Mouse (Mus musculus): ENCODE data around the gene Thap4.

Thap4 gene

DNA sequence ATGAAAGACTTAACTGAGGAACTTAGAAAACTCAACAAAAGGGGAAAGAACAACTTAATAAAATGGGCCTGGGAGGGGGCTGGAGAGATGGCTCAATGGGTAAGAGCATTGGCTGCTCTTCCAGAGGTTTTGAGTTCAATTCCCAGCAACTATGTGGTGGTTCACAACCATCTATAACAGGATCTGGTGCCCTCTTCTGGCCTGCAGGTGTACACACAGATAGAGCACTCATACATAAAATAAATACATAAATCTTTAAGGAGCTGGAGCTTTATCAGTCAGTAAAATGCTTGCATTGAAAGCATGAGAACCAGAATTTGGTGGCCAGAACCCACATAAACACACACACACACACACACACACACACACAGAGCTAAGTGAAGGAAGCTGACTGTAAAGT, 11.8 kb downstream of the Thap4 start:
- DNase-seq (ENCODE audit: low spot score) = peak; percentile 7

DNA sequence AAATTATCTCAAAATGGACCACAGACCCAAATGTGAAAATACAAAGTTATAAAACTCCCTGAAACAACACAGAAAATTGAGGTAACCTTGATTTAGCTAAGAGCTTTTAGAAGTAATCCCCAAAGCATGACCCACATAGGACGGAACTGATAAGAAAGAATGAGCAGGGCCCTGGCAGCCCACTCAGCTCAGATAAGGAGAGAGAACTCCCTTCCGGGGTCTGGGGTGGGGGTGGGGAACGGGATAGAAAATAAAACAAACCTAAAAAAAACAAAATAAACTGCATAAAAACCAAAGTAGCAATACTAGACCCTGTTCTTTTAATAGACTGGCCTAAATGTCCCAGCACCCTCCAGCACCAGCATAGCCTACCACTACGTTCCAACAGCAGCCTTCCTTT, 12.7 kb downstream of the Thap4 start:
- DNase-seq (ENCODE audit: low spot score) = no peak

DNA sequence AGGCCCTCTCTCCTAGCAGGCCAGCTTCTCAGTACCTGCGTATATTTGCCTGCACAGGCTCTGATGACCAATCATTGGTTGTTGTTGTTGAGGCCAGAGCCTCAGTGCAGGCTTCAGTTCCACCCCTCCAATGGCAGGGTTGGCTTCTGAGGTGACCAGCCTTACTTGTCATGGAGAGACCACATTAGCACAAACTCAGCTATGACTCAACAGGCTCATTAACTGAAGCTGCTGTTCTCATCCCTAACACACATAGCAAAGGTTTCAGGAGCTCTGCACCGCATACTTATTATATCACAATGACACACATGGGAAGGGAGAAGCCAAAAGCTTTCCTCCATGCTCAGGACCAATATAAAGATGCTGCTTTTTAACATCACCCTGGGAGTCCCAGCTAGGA, 14.0 kb downstream of the Thap4 start:
- no peak for DNase-seq (ENCODE audit: low spot score)

DNA sequence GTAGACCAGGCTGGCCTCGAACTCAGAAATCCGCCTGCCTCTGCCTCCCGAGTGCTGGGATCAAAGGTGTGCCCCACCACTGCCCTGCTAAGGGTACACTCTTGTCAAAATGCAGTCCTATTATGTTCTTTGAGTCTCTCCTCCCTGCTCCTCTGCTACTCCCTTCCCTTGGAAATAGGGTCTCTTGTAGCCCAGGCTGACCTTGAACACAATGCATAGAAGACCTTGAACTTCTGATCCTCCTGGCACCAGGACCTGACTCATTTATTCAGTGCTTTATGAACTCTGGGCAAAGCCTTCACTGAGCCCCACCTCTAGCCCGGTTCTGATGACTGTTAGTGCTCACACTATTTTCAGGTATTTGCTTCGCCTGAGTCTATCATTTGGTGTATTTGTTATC, 17.0 kb downstream of the Thap4 start:
- no peak for DNase-seq (ENCODE audit: low spot score)

DNA sequence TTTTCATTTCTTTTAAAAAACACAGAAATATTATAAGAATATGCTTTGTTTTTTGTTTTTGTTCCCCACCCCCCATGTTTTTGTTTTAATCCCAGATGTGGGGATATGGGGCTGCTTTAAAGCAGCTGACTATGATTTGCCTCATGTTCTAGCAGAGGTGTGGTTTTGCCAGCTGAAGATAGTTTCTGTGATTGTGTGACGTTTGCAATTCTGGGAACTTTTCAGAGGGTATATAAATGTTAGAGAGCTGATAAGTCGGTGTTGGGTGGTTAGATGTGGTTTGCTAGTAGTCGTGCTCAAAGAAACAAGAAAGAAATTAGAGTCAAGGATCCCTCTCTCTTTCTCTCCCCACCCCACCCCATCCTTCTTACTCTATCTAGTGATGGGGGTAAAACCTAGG, 18.8 kb downstream of the Thap4 start:
- DNase-seq (ENCODE audit: low spot score) = peak; percentile 22

DNA sequence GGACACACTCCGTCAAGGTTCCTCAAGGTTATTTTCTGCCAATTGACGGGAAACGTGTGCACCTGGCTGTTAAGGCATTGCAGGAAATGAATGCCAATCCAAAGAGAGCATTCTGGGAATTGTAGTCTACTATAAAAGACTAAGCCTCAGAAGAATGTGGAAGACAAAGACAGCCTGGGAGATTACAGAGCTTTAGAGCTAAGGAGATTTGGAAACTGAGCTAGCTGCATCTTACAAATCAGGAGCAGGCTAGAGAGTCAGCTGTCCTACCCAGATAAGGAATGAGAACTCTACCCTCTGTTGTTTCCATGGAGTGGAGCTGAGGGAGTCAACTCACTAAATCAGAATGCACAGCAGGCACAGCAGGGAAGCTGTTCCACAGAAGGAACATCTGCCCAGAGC, 22.8 kb downstream of the Thap4 start:
- no peak for DNase-seq (ENCODE audit: low spot score)

DNA sequence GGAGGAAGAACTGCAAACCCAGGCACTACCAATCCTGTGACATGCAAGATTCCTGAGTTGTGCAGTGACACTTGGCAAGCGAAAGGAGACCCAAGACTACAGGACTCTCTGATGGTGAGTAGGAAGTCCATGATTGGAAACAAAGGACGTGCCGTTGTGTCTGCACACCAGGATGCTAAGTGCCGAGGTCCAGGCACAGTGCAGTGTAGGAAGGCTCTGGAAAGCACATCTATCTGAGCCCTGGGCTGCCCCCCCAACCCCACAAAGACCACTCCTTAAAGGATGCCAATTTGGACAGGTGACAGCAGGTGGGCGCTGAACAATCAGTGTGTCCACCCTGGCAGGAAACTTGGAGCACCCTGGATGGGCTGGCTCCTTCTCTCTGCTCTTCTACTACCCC, 23.6 kb downstream of the Thap4 start:
- no peak for DNase-seq (ENCODE audit: low spot score)

DNA sequence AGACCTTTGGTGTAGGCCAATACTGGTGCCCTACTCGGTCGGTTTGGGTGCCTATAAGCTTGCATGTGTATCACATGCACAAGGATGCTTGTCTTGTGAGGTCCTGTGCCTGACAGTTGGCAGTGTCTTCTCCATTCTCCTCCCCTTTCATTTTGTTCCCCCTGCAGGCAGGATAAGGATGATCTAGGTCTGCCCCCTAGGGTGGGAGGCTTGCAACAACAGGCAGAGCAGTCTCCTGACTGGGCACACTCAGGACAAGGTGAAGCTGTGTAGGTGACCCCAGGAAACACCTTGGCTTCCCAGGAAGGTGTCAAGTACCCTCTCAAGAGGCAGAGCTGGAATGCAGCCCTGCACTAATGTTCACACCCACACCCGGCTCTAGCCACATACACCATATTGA, 27.7 kb downstream of the Thap4 start:
- peak; percentile 28 for DNase-seq (ENCODE audit: low spot score)

DNA sequence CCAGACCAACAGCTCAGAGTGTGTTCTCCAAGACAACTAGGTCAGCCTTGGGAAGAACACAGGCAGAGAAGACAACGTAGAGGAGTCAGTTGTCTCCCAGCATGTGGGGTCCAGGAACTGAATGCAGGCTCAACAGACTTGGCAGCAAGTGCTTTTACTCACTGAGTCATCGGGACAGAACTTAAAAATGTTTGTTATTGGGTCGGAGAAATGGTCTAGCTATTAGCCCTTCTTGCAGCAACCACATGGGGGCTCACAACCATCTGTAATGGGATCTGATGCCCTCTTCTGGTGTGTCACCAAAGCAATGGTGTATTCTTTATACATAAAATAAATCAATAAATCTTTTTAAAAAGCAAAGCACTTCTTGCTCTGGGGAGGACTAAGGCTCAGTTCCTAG, 28.5 kb downstream of the Thap4 start:
- no peak for DNase-seq (ENCODE audit: low spot score)

DNA sequence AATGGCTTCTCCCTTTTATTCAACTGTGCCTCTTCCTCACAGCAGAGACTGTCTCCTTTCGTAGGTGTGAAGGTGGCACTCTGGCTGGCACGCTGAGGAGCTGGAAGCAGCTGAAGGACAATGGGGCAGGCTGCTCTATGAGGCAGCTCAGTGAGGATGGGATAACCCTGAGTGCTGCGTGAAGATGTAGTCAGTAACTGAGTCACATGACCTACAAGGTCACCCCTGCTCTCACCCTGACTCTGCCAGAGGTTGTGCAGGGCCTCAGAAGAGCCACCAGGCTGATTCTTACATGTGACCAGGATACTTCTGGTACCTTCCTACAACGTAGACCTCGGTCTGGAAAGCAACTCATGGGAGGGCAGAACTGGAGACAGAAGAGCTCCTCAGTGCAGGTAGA, 29.0 kb downstream of the Thap4 start:
- DNase-seq (ENCODE audit: low spot score) = no peak

DNA sequence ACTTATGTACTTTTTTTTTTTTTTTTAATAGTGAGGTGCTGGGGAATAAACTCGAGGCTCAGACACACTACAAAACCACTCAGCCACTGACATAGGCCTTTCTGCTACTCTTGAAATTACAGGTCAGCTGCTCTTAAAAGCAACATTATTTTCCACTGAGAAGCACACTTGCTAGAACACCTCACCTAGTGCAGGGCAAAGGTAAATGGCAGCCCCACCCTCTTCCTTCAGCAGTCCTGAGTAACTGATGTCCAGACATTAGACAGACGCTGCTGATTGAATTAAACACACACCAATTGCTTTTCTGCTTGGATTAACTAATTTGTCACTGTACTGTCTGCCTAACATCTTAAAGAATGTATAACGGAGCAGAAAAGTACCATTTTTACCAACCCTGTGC, 30.0 kb downstream of the Thap4 start:
- DNase-seq (ENCODE audit: low spot score) = no peak

DNA sequence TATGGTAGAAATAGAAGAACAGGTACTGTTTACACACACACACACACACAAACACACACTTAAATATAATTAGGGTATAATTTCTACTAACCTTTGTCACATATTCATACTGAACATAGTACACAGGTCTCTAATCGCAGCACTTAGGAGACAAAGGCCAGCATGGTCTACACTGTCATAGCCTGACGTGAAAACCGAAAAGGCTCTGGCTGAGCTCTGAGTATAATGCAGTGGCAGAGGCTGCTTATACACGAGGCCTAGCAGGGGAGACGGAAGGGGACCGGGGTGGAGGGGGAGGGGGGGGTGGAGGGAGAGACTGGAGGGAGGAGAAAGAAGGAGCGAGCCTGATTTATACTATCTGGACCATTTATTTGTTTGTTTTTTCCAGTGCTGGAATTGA, 33.1 kb downstream of the Thap4 start:
- DNase-seq (ENCODE audit: low spot score) = no peak

DNA sequence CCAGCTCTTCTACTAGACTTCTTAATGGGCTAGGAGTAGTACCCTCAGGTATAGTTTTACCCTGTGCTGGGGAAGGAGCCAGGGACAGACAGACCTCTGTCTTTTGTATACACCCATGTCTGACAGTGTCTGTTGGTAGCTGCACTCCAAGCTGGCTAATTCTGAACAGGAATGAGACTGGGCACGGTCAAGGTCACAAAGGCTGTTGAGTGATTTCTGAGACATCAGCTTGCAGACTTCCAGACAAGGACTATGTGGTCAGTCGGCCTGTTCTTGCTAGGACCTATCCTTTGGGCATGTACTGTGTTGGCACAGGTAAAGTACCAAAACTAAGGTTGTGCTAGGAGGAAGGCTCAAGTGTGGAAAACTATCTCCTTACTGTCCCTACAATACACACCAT, 38.5 kb downstream of the Thap4 start:
- DNase-seq (ENCODE audit: low spot score) = no peak

DNA sequence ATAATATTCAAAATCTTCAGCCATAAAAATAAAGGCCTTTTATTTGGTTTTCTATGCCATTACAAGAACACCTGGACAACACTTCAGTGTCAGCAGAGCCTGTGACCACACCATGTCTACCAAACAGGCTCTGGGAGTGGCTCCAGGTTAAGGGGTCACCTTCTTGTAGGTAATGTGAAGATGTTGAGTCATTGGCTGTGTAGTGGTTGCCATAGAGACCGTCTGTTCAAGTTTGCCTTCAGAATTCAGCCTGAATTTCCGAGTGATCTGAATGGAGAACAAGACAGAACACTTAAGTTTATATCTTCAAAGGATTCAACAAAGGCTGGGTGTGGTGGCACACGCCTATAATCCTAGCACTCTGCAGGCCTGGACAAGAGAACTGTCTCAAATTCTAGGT, 49.3 kb downstream of the Thap4 start:
- no peak for DNase-seq (ENCODE audit: low spot score)

DNA sequence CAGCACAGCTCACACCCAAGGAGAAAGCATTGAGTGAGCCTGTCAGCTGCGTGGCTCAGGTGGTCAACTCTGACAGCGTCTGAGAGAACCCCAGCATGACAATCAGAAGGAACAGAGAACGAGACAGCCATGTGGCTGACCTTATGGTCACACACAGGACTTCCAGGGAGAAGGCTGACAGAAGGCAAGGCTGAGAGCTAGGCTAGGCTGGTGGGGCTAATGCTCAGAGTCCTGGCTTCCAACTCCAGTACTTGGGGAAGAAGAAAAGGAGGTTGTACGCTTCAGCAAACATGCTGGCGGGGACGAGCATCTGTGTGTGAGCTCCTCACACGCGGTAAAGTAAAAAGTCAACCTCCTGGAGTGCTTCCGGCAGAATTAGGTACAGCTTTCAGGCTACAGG, 50.3 kb downstream of the Thap4 start:
- DNase-seq (ENCODE audit: low spot score) = no peak

DNA sequence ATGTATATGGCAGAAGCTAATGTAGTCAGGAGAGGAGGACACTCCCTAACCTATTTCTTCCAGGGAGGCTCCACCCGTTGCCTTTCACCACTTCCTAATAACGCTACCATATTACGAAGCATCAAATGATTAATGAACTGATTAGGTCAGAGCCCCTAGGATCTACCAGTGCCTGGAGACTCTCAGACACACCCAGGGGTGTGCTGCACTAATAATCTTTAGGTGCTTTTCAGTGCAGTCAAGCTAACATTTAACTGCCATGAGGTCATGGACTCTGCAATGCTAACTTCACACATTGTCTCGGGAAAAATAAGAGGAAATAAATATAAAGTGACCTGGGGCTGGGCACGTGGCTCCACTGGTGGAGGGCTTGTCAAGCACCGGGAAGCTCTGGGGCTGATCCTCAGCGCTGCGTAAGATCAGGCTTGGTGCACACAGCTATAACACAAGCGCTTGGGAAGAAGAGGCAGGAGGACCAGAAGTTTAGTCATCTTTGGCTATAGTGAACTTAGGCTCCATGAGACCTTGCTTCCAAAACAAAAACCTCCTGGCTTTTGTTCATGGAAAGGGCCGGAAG, 51.1 kb downstream of the Thap4 start:
- DNase-seq (ENCODE audit: low spot score) = no peak

DNA sequence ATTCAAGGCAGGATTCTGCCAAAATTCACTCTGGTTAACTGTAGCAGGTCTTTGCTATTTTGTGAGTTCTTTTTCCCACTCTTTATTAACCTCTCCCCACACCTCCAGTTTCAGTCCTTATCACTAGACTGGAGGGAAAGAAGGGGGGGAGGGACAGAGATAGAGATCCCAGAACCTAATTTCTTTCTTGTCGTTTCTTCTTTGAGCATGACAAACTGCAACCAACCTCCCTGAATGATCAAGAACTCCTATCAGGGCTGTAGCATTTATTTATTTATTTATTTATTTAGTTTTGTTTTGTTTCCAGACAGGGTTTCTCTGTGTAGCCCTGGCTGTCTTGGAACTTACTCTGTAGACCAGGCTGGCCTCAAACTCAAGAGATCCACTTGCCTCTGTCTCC, 52.6 kb downstream of the Thap4 start:
- no peak for DNase-seq (ENCODE audit: low spot score)

DNA sequence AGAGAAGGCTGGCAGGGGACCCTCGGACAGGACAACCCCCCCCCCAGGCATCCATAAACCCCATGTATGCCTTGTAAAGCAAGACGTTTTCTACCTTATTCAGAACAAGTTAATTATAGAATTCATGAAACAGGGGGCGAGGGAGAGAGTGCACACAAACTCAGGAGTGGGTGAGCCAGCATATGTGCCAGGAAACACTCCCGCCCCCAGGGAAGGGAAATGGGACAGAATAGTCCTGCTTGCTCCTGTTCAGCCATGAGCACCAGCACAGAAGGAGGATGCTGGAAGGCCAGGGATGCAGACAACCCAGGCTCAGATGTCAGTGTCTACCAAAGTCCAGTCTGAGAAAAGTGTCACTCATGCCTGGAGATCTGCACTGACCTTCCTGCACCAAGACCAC, 55.5 kb downstream of the Thap4 start:
- DNase-seq (ENCODE audit: low spot score) = no peak

DNA sequence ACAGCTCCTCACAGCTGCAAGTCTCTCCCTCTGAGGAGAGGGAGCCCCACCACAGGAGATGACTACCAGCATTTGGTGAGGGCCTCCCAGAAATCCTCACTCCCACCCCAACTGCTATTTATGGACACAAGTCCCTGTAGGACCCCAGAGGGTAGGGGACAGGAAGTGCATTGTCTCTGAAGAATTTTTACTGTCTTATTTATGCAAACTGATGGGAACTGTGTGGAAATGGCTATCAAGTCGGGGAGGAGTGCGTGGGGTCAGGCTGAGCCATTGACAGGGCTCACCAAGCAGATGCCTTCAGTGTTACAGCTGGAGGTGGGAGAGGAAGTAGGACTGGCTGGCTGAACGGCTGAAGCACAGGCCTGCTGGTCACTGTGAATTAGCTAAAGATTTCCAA, 57.3 kb downstream of the Thap4 start:
- DNase-seq (ENCODE audit: low spot score) = no peak

DNA sequence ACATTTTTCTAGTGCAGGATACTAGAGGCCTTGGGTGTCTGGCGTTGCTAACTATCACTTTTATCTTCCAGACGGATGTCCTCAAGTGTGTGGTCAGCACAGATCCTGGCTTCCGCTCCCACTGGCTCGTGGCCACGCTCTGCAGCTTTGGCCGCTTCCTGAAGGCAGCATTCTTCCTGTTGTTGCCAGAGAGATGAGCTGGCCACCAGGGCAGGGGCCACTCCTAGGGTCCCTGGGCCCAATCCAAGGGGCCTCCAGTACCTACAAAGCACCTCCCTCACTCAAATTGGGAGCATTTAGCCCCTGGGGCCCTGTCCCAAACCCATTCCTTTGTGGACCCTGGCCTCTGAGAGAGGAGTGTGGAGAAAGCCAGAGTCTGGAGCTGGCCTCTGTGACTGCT, 59.7 kb downstream of the Thap4 start:
- DNase-seq (ENCODE audit: low spot score) = no peak

DNA sequence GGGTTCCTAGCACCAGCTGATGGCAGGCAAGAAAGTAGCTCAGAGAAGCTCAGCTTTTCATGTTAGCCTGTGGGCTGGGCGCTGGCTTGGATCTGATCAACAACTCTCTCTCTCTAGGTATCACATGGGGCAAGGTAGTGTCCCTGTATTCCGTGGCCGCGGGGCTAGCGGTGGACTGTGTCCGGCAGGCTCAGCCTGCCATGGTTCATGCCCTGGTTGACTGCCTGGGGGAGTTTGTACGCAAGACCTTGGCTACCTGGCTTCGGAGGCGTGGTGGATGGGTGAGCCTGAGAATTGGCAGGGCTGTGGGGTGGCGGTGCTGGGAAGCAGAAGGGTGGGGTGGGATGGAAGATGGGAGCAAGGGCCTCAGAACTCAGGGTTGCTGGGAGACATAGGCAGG, 60.7 kb downstream of the Thap4 start:
- DNase-seq (ENCODE audit: low spot score) = no peak

DNA sequence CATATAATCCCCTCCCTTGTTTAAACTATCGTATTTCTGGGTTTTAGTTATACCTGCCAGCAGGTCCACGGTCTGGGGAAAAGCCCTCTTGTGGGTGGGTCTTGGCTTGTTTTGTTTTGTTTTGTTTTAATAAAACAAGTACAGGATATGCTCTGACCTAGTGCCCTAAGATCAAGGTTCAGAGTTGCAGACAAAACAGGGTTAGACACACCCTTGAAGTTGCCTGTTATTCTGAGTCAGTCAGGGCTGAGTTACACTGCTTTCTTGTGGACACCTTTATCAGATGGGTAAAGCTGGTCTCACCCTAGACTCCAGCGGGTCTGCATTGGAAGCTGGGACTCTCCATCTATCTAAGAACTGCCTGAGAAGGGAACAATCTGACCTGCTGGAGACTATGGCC, 61.2 kb downstream of the Thap4 start:
- DNase-seq (ENCODE audit: low spot score) = no peak

DNA sequence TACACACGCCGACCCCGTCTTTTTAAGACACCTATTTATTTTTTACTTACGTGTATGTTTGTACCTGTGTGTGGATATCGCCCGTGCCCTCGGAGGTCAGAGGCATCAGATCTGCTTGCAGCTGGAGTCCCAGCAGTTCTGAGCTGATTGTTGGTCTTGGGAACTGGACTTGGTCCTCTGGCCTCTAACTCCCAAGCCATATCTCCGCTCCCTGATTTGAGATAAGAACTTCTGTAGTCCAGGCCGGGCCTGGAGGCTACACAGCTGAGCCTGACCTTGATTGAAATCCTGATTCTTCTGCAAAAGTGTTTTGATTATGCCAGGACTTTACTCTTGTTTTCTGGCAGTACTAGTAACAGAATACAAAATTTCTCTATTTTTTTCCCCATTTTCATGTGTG, 61.9 kb downstream of the Thap4 start:
- DNase-seq (ENCODE audit: low spot score) = no peak

DNA sequence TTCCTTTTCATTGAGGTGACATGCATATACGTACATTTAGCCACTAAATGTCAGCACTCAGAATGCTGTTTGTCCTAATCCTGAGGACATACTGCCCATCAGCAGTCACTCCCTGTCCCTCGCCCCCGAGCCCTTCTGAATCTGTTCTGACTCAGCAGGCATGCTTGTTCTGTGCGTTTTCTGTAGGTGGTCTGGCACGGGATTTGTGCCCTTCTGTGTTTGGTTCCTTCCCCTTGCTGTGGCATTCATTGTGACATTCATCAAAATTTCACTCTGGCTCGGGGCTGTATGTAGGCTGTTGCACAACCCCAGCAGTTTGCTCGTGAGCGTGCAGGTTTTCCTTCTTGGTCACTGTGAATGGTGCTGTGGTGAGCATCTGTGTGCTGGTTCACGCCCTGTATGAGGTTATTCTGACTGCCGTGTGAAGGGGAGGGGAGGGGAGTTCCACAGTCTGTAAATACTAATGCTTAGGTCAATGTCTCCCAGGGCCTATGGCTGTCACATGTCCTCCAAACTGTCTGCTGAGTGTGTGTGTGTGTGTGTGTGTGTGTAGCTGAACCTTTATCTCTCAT, 62.8 kb downstream of the Thap4 start:
- DNase-seq (ENCODE audit: low spot score) = no peak

DNA sequence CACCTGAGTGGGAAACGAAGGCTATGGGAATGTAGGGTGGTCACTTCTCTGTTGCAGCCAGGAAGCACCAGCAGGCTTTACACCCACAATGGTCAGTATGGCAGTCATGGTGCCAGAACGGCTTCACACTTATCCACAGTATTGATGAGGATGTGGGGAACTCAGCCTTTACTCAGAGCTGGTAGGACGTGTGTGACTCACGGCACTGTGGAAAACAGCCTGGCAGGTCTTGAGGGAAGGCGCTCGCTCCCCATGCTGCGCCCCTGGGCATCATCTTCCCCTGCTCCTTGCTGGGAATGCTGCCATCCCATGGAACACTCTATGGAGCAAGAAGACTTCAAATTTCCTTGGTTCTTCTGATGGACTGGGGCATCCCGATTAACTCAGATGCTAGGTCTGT, 63.6 kb downstream of the Thap4 start:
- DNase-seq (ENCODE audit: low spot score) = no peak

All from T-cell, adult 2 months (primary cell).